Mouse (Mus musculus): Measurements from ENCODE around the gene Jmjd7. TPM values are rescaled to one million over a fixed set of nuclear protein-coding genes. Genes with fewer than 3 reads are reported as not detected.

Gene Jmjd7
- 6.1 and 7.9 TPM in 2 replicates for total RNA-seq (2017)

DNA sequence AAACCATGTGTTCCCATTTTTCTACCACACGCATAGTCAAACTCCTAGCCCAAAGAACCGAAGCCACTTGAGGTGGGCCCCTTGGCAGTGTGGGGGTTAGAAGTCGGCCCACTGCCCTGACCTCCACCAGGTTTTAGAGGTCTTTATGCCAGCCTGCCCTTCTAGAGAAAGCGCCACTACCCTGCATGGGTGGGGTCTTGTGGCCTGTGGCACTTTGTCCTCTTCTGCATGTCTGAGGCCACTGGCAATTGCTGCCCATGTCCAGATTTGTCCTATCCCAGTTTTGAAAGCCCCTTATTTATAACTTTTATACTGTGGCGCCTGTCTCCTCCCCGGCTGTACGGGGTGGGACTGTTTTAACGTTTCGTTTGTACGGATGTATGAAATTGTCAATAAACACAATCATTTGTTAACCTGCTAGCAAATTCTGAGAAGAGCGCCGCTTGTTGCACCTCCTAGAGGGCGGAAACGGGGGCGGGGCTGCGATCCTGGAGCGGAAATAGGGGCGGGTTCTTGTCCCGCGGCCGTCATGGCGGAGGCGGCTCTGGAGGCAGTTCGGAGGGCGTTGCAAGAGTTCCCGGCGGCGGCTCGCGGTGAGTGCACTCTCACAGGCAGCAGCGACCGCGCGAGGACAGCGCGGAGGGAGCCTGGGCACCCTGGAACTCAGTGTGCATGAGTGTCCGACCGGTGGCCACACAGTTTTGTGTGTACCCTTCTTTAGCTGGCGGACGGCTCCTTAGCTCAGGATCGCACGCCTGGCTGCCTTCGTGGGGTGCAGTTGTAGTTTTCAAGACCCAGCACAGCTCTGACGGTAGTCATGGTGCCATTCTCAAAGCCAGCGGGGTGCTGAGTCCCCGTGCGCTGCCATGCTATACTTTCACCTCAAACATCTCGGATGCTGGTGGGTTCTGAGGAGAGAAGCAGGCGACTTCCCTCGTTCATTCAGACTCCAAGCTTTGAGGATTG lies at the start of gene Jmjd7, which contains the start of gene Gm28042:
Jmjd7 (plus strand) TSS at position 500 of the 966 bp plus-strand sequence.
Gm28042 (plus strand) TSS at position 510 of the 966 bp plus-strand sequence.
- peak; percentile 91 to 93 for ATAC-seq (replicated peaks in 1 of 2; ENCODE audit: insufficient read depth in 1 of 2, low FRiP score in 2 of 2, low TSS enrichment in 1 of 2, low read depth in 1 of 2, poor library complexity in 2 of 2, severe bottlenecking in 2 of 2)

DNA sequence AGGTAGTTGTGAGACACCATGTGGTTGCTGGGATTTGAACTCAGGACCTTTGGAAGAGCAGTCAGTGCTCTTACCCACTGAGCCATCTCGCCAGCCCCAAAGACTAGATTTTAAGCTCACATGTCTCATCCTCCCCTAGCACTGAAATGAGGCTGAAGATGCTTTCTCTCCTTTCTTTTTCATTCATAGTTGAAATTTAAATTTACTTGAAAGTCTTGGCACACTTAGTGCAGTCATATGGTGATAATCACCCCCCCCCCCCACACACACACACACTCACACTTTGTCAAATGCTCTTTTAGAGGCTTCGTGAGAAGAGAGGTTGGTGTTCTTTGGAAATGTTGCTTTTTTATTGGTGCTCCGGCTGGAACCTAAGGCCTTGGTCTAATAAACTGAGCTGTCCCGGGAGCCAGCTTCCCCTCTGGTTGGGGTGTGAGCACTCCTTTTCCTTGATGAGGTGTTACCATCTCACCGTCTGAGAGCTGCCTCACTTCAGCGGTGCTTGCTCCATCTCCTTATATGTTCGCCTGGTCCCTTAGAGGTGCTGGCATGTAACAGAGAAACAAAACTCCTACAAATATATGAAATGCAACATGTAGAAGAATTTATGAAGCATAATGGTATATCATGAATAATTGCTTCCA lies 46.8 kb upstream of the Jmjd7 start:
- ATAC-seq (replicated peaks in 1 of 2; ENCODE audit: insufficient read depth in 1 of 2, low FRiP score in 2 of 2, low TSS enrichment in 1 of 2, low read depth in 1 of 2, poor library complexity in 2 of 2, severe bottlenecking in 2 of 2) = no peak

DNA sequence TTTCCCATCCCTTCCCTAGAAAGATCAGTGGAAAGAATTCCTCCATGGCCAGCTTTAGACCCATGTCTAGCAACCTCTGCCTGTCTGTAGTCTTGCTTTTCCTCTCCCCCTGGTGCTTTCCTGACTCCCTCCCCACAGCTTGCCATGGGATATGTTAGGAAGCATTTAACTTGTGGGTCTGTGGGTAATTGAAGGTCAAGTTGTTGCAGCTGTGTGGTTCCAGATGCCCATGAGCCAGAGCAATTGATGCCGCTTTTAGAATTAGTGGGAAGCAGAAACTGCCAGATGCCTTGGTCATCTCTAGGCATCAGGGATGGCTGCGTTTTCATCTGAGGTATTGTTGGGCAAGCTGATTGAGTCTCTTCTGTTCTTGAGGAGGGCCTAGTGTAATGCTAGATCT lies 45.7 kb upstream of the Jmjd7 start:
- no peak for ATAC-seq (replicated peaks in 1 of 2; ENCODE audit: insufficient read depth in 1 of 2, low FRiP score in 2 of 2, low TSS enrichment in 1 of 2, low read depth in 1 of 2, poor library complexity in 2 of 2, severe bottlenecking in 2 of 2)

DNA sequence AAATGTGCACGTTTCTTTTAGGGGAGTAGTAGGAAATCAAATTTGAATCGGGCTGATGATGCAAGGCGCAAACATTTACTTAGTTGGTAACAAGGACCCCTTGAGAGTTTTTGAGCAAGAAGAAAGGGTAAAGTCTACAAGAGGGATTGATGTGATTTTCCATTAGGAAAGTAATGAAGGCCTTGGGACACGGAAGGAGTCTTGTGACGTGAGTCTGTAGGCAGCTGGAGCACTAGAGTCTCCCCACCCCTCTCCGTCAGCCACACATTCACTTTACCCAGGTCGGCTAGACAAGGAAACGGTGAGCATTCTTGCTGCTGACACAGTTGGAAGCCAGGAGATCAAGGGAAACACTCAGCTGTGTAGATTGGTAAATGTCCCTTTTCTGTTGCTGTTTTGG lies 41.4 kb upstream of the Jmjd7 start:
- ATAC-seq (replicated peaks in 1 of 2; ENCODE audit: insufficient read depth in 1 of 2, low FRiP score in 2 of 2, low TSS enrichment in 1 of 2, low read depth in 1 of 2, poor library complexity in 2 of 2, severe bottlenecking in 2 of 2) = no peak

DNA sequence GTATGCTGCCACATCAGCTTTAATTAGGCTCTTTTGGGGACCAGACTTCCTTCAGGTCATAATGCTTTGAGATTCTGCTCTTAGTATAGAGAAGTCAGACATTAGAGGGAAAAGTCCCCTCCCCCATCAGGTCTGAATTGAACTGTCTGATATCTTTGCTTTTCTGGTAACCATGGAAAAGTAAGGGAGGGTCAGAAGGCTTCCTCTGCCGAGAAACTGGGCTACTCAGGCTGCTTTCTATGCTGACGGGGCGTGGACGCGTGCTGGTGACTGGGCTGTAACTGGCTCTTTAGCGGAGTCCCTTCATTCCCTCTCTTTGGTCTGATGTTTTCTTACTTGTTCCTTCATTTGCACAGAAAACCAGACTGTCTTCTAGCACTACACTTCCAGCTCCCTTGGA lies 40.9 kb upstream of the Jmjd7 start:
- ATAC-seq (replicated peaks in 1 of 2; ENCODE audit: insufficient read depth in 1 of 2, low FRiP score in 2 of 2, low TSS enrichment in 1 of 2, low read depth in 1 of 2, poor library complexity in 2 of 2, severe bottlenecking in 2 of 2) = no peak

DNA sequence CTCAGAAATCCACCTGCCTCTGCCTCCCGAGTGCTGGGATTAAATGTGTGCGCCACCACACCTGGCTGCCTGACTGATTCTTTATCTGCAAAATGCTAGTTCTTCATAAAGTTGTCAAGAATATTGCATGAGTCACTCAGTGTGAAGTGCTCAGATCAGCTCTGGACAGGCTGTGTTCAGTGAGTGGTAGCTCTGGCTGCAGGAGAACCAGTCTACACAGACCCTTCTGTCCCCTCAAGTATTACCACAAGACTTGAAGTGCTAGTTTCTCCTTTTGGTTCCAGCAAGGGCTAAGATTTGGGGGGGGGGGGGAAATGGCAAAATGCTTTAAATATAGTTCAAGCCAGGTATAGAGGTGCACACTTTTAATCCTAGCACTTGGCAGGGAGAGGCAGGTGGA lies 39.8 kb upstream of the Jmjd7 start:
- ATAC-seq (replicated peaks in 1 of 2; ENCODE audit: insufficient read depth in 1 of 2, low FRiP score in 2 of 2, low TSS enrichment in 1 of 2, low read depth in 1 of 2, poor library complexity in 2 of 2, severe bottlenecking in 2 of 2) = no peak

DNA sequence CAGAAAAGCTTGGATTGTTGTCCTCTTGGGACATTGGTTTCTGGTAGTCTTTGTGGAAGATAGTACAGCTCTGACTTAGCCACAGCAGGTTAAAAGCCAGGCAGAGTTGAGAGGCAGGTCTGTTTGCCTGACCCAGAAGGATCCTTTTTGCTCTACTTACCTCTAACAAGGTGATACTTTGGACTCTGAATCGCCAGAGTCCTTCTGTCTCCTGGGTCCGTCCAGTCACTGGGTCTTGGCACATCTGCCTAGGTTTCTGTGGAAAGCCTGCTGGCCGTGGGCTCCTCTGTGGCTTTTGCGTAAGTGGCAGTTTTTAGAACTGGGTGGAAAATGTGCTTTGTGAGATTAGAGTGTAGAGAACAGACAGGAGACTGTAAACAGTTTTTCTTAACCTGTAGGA lies 38.3 kb upstream of the Jmjd7 start:
- ATAC-seq (replicated peaks in 1 of 2; ENCODE audit: insufficient read depth in 1 of 2, low FRiP score in 2 of 2, low TSS enrichment in 1 of 2, low read depth in 1 of 2, poor library complexity in 2 of 2, severe bottlenecking in 2 of 2) = peak in 1 of 2 experiments; percentile 21; a peak in 1 of 4 replicates

DNA sequence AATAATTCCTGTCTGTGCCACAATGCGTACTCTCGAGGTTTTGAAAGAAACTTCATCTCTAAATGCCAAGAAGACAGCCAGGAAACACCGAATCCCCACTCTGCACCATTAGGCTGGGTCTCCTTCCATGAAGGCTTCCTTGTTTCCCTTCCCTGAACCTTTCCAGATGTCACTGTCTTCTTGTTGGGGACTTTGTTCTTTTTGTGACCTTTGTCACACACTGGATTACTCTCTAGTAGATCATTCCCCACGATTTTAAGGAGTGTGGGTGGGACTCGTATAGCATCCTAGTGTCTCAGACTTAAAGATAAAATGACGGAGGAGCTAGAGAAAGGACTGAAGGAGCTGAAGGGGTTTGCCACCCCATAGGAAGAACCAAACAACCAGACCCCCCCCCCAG lies 36.4 kb upstream of the Jmjd7 start:
- no peak for ATAC-seq (replicated peaks in 1 of 2; ENCODE audit: insufficient read depth in 1 of 2, low FRiP score in 2 of 2, low TSS enrichment in 1 of 2, low read depth in 1 of 2, poor library complexity in 2 of 2, severe bottlenecking in 2 of 2)

DNA sequence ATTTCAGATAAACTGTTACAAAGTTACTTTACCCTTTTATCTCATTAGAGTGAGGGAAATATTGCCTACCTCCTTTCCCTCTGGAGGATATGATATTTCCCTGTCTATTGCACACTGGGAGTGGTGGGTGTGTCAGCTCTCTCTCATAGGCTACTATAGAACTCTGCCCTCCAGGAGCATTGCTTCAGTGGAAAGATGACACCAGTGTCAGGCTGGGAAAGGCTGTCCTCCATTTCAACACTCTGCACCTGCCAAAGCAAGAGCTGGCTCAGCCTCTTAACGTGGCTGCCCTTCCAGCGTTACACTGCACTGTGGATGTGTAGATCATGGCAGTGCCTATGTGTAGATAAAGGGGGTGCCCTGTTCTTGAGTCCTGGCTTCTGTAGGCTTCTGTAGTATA lies 34.9 kb upstream of the Jmjd7 start:
- no peak for ATAC-seq (replicated peaks in 1 of 2; ENCODE audit: insufficient read depth in 1 of 2, low FRiP score in 2 of 2, low TSS enrichment in 1 of 2, low read depth in 1 of 2, poor library complexity in 2 of 2, severe bottlenecking in 2 of 2)

DNA sequence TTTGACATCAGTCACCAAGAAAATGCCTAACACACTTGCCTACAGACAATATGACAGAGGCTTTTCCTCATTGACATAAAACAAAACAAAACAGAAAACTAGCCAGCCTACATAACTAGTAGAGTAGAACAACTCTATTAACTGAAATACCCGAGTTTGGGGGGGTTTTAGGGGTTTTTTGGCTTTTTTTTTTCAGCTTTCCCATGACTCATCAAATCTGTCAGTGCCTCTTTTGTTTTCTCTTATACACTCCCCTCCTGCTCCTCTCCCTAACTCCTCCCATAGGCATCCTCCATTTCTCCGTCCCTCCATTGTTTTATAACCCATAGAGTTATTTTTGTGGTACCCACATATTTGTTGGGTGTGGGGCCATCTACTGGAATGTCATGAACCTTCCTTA lies 33.8 kb upstream of the Jmjd7 start:
- no peak for ATAC-seq (replicated peaks in 1 of 2; ENCODE audit: insufficient read depth in 1 of 2, low FRiP score in 2 of 2, low TSS enrichment in 1 of 2, low read depth in 1 of 2, poor library complexity in 2 of 2, severe bottlenecking in 2 of 2)

DNA sequence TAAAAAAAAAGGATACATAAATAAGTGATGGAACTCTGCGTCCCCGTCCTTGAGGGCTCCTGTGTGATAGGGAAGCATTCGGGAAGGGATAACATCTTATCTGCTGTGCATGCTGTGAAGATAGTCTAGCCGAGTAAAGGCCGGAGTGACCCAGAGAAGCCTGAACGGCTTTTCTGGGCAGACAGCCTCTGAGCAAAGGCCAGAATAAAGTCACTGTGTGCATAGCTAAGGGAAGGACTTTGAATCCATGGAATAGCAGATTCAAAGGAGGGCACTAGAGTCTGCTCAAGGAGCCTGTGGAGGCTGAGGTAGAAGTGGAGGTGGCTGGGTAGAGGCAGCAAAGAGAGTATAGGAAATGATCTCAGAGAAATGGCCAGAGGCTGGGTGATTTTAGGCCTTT lies 32.4 kb upstream of the Jmjd7 start:
- ATAC-seq (replicated peaks in 1 of 2; ENCODE audit: insufficient read depth in 1 of 2, low FRiP score in 2 of 2, low TSS enrichment in 1 of 2, low read depth in 1 of 2, poor library complexity in 2 of 2, severe bottlenecking in 2 of 2) = no peak

DNA sequence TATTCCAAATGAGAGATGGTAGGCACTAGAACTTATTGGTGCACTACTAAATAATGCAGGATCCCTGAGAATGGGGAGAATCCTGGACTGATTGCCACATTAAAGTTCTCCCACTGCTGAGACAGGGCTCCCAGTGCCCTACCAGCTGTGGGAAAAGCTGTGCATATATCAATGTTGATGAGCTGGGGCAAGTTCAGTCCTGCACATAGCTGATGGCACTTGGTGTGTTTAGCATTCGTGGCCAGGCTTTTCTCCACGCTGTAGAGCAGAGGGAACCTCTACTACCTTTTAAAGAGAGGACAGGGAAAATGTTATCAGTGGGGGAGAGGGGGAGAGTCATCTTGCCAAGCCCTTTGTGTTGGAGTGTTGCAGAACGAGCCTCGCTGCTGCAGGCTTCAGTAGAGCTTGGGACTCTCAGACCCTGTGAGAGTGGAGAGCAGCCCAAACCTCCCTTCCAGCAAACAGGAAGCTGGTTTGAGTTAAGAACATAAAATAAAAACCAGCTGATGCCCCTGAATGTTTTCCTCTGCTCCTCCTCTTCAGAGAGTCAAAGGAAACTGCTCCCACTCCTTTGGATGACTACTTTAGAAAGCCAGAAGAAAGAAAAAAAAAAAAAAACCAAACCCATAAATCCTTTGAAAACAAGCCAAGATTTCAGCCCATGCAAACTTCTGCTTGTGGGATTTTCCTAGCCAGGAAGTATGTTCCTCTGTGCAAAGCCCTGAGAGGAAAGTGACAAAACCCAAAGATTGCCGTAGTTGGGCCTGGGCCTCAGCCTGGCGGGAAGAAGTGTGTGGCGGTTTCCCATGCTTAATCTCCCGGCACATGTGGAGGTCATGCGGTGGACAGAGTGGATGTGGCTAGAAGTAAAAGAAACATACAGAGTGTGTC lies 31.6 kb upstream of the Jmjd7 start:
- peak; percentile 76 to 87 for ATAC-seq (replicated peaks in 1 of 2; ENCODE audit: insufficient read depth in 1 of 2, low FRiP score in 2 of 2, low TSS enrichment in 1 of 2, low read depth in 1 of 2, poor library complexity in 2 of 2, severe bottlenecking in 2 of 2)

DNA sequence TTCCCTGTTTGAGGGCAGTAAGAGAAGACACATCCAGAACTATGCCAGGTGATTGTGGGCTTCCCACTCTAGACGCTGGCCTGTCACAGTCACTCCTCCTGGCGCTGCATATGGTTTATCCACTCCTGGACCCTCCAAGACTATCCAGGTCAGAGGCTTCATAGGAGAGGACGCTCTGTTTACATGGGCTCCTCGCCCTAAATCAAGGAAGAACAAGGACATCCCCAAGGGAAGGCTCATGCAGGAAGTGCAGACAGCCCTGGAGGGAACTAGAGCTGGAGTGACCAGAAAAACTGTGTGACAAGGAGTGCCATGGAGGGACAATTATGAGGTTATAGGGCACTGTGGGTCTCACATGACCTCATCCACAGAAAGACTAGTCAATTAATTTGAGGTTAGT lies 29.9 kb upstream of the Jmjd7 start:
- ATAC-seq (replicated peaks in 1 of 2; ENCODE audit: insufficient read depth in 1 of 2, low FRiP score in 2 of 2, low TSS enrichment in 1 of 2, low read depth in 1 of 2, poor library complexity in 2 of 2, severe bottlenecking in 2 of 2) = no peak

DNA sequence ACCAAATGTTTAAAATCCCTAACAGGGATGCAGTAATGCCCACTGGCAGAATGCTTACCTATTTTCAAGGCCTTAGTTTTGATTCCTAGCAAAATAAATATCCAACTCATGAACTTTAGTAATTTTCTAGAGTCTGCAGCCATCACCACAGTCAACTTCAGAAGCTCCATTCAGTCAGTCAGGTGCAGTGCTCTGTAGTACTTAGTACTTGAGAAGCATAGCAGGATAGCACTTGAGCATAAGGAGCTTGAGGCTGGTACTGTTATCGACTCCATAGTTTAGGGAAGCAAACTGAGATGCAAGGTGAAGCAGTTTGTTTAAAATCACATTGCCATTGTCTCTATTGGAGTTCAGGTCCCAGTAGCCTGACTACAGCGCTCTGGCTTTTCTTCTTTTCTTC lies 27.6 kb upstream of the Jmjd7 start:
- ATAC-seq (replicated peaks in 1 of 2; ENCODE audit: insufficient read depth in 1 of 2, low FRiP score in 2 of 2, low TSS enrichment in 1 of 2, low read depth in 1 of 2, poor library complexity in 2 of 2, severe bottlenecking in 2 of 2) = no peak

DNA sequence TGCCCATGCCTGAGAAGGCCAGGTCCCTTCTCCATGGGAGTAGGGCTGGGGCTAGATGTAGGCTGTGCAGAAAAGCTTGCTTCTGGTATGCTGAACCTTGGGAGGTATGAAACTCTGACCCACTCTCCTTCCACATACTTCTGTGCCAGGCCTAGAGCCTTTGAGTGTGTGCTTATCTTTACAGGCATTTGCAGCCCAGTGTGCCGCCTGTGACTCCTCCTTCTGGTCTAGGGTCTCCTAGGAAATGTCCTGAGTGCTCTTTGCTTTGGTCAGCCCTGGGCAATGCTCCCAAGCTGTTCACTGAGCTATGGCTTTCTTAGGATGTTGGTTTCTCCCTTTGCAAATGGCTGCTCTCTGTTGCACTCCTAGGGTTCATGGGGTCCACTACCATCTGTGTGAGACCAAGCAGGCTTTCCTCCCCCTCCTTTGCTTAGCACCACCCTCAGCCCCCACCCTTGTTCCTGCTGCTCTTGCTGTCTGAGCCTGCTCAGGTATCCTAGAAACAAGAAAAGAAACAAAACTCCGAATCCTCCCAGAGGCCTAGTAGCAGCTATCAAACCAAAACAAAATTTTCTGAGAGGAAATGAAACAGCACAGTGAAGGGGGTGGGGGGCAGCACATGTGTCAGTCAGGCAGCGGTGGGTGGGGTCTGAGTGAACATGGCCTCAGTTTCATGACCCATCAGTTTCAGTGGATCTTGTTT lies 26.2 kb upstream of the Jmjd7 start:
- 0 out of 4 replicates have a peak, but pooled peaks of 1 of the 2 experiments have one; percentile 25 for ATAC-seq (replicated peaks in 1 of 2; ENCODE audit: insufficient read depth in 1 of 2, low FRiP score in 2 of 2, low TSS enrichment in 1 of 2, low read depth in 1 of 2, poor library complexity in 2 of 2, severe bottlenecking in 2 of 2)

DNA sequence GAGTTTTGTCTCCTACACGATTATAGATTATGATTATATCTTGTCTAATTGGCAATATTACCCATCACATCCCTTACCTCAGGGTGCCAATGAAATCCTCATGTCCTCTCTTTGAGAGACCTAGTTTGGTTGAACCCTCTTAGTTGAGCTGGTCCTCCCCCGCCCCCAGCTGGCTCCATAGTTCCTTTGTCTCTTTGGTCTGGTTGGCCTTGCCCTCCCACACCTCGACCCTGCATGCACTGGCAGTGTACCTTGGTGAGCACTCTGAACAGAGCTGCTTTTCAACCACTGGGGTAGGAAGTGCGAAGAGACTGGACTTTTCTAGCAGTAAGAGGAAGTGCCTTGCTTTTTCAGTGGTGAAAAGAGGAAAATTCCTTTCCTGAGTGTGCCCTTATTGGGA lies 25.3 kb upstream of the Jmjd7 start:
- no peak for ATAC-seq (replicated peaks in 1 of 2; ENCODE audit: insufficient read depth in 1 of 2, low FRiP score in 2 of 2, low TSS enrichment in 1 of 2, low read depth in 1 of 2, poor library complexity in 2 of 2, severe bottlenecking in 2 of 2)

DNA sequence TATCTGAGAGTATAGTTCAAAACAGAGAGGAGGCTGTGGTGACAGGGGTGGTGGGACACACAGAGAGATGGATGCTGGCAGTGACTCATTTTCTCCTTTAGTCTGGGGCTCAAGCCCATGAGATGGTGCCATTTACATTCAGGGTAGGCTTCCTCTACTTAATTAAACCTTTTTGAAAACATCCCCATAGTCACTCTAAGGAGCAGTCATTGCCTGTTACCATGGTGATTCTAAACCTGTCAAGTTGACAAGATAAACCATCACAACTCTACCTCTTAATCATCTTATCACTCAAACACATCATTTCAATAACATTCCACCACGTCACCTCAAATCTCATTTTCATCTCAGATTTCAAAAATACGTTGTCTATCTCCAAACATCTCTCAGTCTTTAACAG lies 23.3 kb upstream of the Jmjd7 start:
- no peak for ATAC-seq (replicated peaks in 1 of 2; ENCODE audit: insufficient read depth in 1 of 2, low FRiP score in 2 of 2, low TSS enrichment in 1 of 2, low read depth in 1 of 2, poor library complexity in 2 of 2, severe bottlenecking in 2 of 2)
